Mouse (Mus musculus) heart, postnatal 14 days (tissue): Measurements from ENCODE around the gene Syndig1. TPM values are rescaled to one million over a fixed set of nuclear protein-coding genes. Genes with fewer than 3 reads are reported as not detected.

ENCODE experiments used
- DNase-seq, 2 experiments: peaks; one replicate each; pipeline ENCODE4 v3.0.0; 2021 to 2022
- intact Hi-C: fragments of 180-260 bp; cut with DNase I; formaldehyde crosslinking; loops from one replicate; pipeline ENCODE4 v1.15.1; 2025
- long read RNA-seq, 2 experiments: library from polyadenylated mRNA; stranded (forward); transcript quantifications; one replicate each; pipeline ENCODE4 v2.0.0; 2021
- total RNA-seq, 2 experiments: library from RNA; stranded (reverse); gene quantifications; 2 replicates each; pipeline ENCODE4 v1.2.3; 2021

The Syndig1 gene
- total RNA-seq = under 1 TPM; 0.12 to 0.15 TPM
- long read RNA-seq, experiment 1 = 0 reads
- long read RNA-seq, experiment 2 = 0 reads

DNA sequence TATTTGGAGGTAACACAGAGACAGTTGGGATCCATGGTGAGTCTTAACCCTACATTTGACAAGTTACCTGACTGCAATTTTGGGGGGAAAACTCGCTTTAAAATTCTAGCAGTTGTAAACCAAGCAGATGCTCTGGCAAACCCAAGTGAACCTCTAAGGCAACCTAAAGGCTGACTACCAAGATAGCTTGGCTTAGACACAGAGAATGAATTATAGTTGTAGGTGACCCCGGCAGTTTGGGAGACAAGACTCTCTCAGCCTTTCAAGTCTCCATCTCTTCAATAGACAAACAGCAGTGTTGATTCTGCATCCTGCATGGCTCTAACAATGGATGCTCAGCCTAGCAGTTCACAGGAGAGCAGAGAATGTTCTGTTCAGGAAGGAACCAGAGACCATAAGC is at the start of gene Syndig1:
TSS of gene Syndig1 (plus strand) at position 301 of the 400 bp plus-strand sequence.
- intact Hi-C loops = no loop called here
- DNase-seq = no peak

DNA sequence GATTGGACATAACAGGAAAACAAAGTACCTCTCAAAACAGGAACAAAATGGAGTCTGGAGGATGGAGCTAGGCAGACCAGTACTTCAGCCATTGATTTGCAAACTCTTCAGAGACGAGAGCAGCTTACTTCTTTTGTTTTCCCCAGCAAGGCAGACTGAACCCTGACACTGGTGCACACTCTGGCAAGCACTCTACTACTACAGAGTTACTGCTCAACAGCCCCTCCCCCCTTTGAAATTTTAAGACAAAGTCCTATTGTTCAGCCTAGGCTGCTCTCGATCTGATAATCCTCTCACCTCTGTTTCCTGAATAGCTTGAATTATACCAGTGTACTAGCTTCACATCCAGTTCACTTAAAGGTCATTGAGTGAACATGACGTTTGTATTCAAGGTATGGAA is 30.4 kb upstream of the Syndig1 start:
- intact Hi-C loops = no loop called here
- no peak for DNase-seq

DNA sequence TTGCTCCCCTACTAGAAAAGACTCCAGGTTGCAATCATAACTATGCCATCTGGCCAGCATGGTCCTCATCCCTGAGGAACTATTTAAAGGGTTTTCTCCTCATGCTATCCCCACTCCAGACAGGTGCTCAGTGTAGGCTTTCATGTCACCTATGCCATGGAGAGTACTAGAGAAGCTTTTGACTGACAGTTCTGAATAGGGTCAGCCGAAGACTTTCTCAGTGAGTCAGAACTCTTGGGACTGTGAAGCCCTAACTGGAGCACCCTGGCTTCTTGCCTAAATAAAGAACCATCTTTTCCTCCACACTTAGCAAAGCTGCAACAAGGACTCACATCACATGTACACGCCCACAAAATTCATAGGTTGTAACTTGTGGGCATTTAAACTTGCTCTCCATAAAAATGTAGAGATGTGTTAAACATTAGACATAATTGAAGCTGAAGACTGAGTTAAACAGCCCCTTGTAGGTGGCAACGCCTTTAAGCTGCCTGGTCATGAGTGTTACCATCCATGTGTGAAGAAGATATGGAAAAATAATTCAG is 24.3 kb upstream of the Syndig1 start:
- DNase-seq = no peak
- intact Hi-C loops = no loop called here

DNA sequence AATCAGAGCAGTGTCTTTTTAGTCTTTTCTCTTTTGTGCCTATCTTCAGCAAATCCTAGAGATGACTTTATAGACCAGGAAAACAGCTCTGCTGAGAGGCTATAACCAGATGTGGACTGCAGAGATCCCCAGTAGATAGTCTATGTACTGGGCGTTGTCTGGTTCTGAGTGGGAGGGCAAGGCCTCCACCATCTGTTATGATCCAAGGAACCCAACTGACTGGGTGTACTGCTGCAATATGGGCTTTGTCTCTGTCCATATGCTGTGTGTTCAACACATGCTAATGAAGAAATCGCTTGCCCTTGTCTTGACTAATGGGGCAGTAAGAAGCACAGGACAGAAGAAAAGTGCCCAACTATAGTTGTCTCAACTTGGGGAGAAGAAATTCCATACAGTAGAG is 23.8 kb upstream of the Syndig1 start:
- intact Hi-C loops = no loop called here
- no peak for DNase-seq

DNA sequence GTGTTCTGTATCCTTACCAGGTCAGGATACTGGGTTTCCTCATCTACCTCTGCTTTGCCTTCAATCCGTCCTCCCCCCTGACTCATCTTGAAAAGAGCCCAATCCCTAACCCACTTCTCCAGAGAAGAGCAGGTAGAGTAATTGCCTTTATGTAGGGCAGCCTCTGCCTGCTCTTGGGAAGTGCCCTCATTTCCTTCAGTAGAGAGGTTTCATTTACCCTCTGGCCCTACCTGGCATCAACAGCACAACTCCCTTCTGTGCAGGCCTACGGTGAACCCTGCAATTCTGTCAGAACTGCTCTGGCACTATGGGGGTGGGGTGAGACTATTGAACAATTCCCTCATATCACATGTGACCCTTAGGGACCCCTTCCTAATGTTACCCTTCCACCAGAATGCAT is 16.1 kb upstream of the Syndig1 start:
- no peak for DNase-seq
- intact Hi-C loops = no loop called here

DNA sequence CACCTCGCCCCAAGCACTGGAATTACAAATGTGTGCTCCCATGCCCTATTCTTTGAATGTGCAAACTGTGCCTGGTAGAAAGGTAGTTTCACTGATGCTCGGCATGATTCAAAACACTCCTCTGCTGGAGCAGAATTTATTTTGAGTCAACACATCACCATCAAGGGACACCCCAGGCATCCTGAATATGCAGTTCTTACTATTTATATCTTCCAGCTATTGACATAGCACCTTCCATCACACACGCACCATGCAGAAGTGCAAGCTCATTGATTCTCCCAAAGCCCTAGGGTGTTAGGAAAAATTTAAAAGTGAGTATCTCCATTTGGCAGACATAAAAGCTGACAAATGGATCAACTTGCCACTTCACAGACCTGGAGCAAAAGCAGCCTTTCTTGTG is 10.6 kb upstream of the Syndig1 start:
- intact Hi-C loops = no loop called here
- no peak for DNase-seq

DNA sequence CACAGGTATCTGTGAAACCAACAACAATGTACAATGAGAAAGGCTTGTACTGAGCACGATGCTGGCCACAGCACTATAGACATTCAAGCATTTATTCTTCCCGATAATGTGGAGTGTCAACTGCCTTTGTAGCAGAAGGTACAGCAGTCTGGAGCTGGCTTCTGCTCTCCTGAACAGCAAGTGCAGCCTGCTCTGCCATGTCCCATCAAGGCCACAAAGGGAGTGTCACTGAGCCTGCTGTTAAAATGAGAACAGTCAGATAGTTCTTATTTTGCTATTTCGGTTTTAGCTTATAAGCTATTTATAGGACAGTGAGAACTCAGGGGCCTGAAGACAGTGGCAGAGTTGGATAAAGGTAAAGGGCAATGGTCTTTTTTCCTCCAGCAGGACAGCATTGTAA is 9.3 kb upstream of the Syndig1 start:
- no peak for DNase-seq
- intact Hi-C loops = no loop called here

DNA sequence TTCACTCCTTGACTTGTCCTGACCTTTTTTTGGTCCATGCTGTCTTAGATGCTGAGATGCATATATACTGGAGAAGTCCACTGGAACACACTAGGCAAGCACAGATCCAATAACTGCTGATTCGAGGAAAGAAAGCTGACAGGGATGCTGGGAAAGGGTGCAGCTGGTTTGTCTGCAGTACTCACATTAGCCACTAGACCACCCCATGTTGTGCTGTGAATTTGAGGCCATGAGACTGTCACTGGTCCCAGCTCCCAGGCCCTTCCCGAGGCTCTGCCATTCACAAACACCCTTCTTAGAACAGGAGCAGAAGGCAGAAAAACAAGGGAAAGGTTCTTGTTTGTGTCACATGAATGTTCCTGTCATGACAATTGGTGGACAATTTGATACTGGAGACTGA is 8.8 kb upstream of the Syndig1 start:
- intact Hi-C loops = no loop called here
- no peak for DNase-seq

DNA sequence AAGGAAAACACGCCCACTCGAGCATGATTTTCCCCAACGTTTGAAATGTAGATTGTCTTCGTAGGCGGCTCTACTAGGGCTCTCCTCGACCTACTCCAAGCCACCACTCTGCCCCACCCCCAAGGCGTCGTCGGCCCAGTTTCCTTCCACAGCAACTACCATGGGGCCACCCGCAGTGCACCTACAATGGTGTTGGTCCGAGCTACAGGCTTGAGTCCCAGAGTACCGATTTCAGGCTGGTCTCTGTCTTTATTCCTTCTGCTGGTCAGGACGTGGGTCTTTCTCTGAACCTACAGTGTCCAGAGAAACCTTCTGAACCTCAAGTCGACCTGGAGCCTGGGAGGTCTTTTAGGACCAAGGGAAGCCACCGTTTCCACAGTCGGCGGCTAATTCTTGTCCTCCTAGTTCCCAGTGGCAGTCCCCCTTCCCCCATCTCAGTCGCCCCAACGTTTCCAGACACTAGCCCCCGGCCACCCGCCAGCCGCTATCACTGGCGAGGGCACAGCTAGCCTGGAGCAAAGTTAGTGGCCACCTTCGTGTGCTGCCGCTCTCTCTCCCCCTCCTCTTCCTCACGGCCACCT is 1.0 kb downstream of the Syndig1 start:
- DNase-seq = no peak
- intact Hi-C loops = no loop called here

DNA sequence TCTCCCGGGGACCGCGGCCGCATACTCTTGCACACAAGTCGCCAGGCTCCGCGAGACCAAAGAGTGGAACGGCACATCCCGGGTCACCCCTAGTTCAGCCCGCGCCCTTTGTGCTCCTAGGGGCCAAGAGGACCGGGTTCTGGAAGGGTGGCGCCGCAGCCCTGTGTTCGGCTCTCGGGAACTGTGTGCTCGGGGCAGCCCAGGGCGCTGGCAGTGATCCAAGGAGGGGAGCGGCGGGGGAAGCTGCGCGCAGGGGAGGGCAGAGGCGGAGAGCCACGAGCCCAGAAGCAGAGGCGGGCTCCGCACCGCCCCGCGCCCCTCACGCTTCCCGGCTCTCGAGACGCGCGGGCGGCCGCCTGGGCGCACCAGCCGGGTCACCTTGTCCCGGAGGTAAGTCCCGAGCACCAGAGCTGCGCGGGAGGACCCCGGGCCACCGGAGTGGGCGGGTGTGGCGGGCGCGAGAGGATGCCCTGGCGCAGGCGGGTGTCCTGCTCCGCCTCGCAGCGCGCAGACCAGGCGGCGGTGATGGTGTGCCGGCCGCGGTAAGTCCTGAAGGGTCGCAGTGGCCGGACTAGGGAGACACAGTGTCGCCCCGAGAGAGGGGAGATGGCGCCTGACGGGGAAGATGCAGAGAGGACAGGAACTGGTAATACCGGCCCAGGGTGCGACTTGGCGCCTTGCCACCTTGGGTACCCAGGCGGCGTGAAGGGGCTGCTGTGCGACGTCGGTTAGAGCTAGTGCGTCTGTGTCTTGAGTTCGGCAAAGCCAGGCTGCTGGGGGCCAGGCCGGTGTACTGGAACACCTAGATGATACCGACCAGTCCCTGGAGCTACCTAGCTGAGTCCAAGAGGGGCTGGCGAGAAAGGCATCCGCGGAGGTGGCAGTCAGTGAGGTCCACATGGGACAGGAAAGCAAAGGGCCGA is 1.8 kb downstream of the Syndig1 start, which contains the start of gene C530025M09Rik:
TSS of gene C530025M09Rik (minus strand) at position 678 of the 923 bp plus-strand sequence.
- peak; percentile 9 to 14 for DNase-seq
- intact Hi-C loops = no loop called here

DNA sequence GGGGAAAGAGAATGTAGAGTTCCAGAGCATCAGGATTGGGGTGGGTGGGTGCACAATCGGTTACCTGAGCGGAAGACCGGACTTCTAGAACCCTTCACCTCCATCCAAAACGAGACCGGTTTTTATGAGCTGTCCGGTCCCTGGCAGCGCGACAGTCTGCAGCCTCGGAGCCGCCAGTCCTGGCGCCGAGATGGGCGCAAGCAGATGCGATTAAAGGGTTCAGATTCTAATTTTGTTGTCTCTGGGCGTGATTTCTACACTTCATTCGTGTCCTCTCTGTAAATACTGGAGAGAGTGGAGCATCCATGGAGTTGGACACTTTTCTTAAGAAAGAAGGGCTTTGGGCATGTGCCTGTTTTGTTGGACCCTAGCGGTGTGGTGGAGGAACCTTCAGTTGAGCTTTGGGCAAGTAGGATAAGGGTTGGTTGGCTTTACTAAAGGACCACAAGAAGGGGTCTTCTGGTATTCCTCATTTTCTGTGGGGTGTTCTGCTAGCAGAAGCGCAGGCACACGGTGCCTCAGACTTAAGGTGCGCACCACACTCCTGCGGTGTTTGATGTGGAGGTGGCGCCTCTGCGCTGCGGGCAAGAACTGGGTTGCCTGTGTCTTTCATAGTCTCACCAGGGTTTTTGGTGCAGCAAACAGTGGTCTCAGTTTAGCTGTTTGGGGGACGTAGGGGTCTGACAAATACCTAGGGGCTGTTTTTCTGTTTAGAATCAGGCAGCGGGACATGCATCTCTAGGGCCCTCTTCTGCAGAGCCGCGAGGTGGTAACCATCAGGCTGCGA is 2.6 kb downstream of the Syndig1 start:
- no peak for DNase-seq
- intact Hi-C loops = no loop called here

DNA sequence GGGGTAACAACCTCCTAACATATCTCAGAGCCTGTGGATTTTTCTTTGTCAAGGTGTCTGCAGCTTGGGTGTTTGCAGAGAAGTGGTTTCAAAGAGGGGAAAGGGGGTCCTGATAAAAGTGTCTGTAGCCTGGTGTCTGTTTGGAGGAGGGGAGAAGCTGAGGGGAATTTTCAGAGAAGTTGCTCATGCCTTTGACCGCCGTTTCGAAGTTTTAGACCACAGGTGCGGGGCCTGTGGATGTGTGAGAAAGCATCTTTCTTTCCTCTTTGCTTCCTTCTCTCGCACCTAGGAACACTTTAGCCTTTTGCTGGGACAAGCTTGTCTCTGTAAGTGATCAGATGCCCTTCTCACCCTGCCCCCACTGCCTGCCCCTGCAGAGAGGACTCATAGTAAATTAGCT is 3.3 kb downstream of the Syndig1 start:
- intact Hi-C loops = no loop called here
- no peak for DNase-seq

DNA sequence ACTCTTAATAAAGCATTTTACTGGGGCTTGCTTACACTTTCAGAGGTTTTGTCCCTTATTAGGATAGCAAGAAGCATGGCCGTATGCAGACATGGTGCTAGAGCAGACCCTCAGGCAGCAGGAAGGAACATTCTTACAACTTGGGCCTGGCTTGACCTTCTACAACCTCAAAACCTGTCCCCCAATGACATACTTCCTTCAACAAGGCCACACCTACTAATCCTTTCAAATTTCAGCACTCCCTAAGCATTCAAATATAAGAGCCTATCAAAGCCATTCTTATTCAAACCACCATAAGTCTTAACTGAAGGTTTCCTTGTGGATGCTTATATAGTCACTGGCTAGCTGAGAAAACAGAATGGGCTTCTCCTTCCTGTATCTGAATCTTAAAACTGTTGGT is 6.1 kb downstream of the Syndig1 start:
- DNase-seq = no peak
- intact Hi-C loops = no loop called here

DNA sequence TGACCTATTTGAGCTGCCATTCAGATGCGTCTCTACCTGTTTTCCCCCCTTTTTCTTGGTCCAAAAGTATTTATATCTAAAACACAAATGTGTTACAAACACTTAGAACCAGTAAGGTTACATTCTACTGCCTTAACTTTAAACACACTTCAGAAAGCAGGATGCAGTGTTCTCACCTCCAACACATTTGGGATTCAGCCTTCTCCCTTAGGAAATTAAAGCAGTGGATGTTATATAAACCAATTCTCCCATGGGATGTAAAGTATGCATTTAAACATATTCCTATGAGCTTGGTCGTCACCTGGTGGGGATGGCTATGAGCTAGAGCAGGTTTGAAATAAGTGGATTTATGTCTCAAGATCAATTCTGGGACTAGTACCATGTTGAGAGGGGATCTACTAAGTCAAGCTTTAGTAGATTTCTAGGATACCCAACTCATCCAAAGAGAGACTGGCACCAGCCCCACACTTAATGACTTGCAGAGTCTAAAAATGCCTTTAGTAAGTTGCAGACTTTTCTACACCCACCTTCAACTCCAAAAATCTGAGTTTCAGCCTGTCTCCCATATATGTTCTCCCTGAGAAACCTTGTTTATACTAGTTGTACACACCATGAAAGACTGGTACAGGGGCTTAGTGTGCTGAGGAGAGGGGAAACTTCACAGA is 7.6 kb downstream of the Syndig1 start:
- intact Hi-C loops = no loop called here
- no peak for DNase-seq

DNA sequence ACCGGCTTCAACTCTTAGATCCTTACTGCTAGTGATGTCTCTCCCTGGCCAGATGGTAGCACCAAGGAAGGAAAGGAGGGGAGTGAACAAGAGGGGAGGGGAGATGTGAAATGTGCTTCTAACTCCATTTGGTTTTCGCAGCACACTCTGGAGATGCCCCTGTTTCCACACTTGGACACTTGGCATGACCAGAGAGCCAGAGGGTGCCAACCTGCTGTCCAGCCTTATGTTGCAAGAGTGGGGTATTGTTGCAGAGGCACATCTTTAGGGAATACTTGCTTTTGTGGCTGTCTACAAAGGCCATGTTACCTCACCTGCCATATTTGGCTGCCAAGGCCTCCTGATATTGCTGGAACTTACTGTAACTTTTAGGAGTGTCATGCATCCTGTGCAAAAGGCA is 10.7 kb downstream of the Syndig1 start:
- intact Hi-C loops = no loop called here
- no peak for DNase-seq

DNA sequence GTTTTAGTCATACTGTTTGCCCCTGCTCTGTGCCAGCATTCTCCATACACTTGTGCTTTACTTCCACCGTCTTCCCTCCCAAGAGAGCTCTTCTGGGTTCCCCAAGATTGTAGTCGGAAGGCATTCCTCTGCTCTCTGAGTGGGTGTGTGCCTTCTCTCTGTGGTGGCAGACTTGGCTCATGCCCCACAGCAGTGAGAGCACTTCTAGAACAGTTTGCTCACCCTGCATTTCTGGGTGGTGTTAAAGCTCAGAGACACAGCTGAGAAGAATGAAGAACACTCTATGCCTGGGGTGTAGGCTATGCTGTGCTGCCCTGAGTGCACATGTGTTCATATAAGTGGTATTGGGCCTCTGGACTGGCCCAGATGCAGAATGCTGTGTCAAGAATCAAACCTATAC is 15.6 kb downstream of the Syndig1 start:
- no peak for DNase-seq
- intact Hi-C loops = no loop called here

DNA sequence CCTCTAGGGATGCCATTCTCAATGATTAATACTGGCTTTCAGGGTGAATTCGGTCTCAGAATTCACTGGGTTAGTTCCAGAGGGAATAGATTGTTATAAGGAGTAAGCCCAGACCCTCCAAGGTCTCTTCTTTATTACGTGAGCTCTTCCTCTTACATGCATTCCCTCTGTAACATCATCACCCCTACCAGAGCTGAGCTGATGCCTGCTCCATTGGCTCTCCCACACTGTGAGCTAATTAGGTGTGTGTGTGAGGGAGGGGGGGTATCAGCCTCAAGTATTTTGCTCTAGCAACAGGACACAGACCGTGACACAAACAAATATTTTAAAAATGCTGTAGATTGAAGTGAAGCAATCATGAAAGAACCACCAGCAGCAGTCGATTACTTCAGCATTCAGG is 19.8 kb downstream of the Syndig1 start:
- intact Hi-C loops = no loop called here
- DNase-seq = no peak

DNA sequence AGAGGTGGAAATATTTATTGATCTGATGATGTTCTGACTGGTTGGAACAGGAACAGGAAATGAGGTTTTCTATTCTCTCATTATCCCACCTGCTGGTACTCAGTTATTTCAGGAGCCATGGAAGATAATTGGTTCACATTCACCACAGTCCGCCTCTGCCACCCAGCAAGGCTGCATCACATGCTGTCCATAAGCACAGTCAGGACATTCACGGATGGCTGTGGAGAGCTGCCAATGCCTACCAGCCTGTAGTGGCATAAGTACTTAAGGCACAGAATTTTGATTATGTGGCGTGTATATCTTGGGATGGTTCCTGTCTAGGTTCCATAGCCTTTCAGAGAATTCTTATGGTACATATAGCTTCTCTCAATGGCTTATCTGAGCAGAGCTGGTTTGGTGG is 32.0 kb downstream of the Syndig1 start:
- intact Hi-C loops = no loop called here

DNA sequence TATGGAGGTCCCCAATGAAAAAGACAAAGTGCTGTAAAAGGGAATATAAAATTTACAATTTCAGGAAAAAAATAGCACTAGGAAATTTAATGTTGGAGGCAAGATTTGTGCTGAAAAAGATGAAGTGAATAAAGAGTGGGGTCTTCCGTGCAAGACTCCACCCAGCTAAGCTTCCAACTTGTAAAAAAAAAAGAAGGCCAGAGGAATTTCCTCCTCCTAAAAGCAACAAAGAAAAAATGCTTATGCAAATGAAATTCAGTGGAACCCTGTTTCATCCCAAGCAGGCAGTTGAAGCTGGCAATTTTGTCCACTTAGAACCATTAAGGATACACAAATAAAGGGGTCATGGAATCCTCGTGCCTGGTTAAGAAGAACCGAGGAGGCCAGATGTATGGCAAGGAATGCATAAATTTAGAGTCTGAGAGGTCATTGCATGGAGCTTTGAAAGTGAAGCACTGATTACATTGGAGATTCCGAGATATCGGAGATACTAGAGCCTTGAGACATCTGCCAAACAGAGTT is 37.0 kb downstream of the Syndig1 start:
- no peak for DNase-seq
- intact Hi-C loops = no loop called here

More for the DNA sequence above, 32.0 kb downstream of the Syndig1 start:
- DNase-seq = no peak

DNA sequence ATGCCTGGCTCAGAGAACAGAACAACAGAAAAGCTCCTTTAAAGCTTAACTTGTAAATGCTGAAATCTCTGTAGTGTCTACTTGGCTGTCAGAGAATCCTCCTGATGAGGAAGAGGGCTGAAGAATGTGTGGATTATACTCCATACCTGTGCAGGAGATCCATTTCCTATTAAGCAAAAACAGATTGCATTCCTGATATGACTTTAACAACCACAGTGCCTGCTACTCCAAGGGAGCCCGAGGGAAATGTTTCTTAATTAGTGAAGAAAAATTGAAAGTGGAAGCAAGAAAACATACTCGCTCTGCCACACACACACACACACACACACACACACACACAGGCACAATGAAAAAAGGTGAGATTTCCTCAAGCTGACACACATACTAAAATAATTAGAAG is 41.5 kb downstream of the Syndig1 start:
- no peak for DNase-seq
- intact Hi-C loops = no loop called here
